Mouse (Mus musculus): ENCODE measurements around the gene Olfr221. TPM values are rescaled to one million over a fixed set of nuclear protein-coding genes. Genes with fewer than 3 reads are reported as not detected.

Gene Olfr221
- total RNA-seq, 1 experiment from 2014 or later: not detected

GRCm38 (mm10) chr14:52020486-52021137, 21.6 kb downstream of the Olfr221 start, which contains the start of gene Zfp219:
Gene Zfp219, minus strand, starts transcription at chr14:52020733.
- ATAC-seq (replicated peaks; ENCODE audit: insufficient number of reproducible peaks, low FRiP score, low TSS enrichment, poor library complexity, severe bottlenecking): 0 out of 2 replicates have a peak, but pooled peaks have one; percentile 10

DNA sequence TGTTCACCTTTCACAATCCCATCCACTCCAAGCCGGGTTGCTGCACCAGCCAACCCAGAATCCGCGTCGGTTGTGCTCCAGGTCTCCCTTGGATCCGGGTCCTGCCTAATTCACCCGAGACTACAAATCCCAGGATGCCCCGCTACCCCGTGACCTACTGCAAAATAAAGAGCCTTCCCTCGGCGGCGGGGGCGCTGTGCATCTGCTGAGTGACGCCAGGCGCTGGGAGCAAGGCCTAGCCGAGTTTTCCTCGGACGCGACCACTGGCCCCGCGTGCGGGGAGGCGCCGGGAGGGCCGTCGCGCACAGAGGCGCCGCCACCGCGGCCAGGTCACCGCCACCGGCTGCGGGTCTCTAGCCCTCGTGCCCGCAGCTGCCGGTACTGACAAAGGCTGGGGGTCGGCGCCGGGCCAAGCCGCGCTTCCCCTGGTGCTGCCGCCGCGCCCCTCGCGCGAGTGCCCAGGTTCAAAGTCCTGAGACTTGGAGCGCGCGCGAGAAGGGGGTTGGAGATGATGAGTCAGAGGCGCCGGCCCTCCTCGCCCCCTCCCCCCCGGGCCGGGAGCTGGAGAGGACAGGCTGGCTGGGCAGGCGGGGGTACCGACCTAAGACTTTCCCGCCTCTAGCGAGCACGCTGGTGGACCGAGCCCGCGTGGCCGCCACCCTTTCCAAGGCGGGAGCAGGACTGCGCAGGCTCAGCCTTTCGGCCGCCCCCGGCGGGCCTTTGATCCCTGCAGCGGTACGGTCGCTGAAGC, 22.5 kb downstream of the Olfr221 start:
- ATAC-seq (replicated peaks; ENCODE audit: insufficient number of reproducible peaks, low FRiP score, low TSS enrichment, poor library complexity, severe bottlenecking): peak; percentile 91

- peak; percentile 15 for ATAC-seq (replicated peaks; ENCODE audit: insufficient number of reproducible peaks, low FRiP score, low TSS enrichment, poor library complexity, severe bottlenecking)
Observed at GRCm38 (mm10) chr14:52019051-52019589, 23.1 kb downstream of the Olfr221 start.

DNA sequence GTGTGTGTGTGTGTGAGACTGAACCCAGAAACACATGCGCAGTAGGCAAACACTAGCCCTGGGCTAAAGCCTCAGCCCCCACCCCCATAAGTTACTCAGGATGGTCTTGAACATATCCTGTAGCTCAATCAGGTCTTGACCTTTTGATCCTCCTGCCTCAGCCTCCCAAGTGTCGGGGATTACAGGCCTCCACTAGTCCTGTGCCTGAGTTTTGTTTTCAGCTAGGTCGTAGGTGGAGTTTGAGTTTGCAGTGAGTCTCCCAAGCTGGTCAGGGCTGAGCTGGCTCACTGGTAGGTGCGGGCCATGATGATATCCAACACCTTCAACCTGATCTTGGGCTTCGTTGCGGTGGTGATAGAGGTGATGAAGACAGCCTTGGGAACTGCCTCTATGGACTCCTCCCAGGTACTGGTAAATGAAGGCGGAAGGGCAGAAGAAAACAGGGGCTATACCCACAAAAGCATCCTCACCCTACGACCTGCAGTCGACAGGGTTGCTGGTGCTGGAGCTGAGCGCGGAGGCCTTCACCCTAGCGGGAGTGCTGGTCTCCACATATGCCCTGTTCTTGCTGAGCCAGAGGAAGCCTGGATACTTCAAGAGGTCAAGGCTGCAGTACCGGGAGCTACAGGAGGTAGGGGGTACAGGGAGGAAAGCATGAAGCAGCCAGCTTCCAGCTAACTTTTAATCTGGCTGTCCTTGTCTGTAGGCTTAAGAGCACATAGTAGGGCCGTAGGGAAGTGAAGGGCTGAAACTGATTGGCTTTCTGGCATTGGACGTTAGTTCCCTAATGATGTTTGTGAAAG, 23.8 kb downstream of the Olfr221 start:
- ATAC-seq (replicated peaks; ENCODE audit: insufficient number of reproducible peaks, low FRiP score, low TSS enrichment, poor library complexity, severe bottlenecking): no peak

- no peak for ATAC-seq (replicated peaks; ENCODE audit: insufficient number of reproducible peaks, low FRiP score, low TSS enrichment, poor library complexity, severe bottlenecking)
Observed at GRCm38 (mm10) chr14:52017662-52018061, 24.6 kb downstream of the Olfr221 start.

GRCm38 (mm10) chr14:52016625-52017405, 25.4 kb downstream of the Olfr221 start:
- no peak for ATAC-seq (replicated peaks; ENCODE audit: insufficient number of reproducible peaks, low FRiP score, low TSS enrichment, poor library complexity, severe bottlenecking)

DNA sequence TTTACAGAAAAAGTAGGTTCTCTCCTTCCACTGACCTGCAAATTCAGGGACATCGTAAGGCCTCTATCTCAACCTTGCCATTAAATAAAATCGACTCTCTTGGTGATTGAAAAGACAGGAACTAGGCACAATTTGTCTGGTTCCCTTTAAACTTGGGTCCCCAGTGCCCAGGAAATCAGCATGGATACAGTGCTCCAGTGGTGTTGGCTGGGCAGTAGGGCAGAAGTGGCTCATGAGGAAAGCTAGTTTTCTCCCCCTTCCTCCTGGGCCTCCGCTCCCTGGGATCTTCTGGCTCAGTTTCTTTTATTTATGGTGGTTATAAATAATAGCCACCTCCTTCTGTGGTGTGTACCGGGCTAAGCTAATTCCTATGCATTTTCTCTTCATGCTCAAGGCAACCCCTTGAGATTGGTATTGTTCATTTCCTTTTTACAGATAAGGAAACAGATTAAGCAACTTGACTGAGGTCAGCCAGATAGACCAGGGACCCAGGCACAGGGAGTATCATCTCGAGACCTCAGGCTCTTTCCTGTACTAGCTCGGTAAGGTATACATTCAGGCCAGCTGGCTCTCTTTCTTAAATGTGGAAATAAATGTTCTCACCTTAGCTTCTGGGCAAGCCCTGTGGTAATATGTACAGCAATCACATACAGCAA, 26.7 kb downstream of the Olfr221 start, which contains the start of gene Tmem253:
Gene Tmem253 (plus strand): TSS at position 214 of the 656 bp plus-strand sequence.
- ATAC-seq (replicated peaks; ENCODE audit: insufficient number of reproducible peaks, low FRiP score, low TSS enrichment, poor library complexity, severe bottlenecking): no peak

DNA sequence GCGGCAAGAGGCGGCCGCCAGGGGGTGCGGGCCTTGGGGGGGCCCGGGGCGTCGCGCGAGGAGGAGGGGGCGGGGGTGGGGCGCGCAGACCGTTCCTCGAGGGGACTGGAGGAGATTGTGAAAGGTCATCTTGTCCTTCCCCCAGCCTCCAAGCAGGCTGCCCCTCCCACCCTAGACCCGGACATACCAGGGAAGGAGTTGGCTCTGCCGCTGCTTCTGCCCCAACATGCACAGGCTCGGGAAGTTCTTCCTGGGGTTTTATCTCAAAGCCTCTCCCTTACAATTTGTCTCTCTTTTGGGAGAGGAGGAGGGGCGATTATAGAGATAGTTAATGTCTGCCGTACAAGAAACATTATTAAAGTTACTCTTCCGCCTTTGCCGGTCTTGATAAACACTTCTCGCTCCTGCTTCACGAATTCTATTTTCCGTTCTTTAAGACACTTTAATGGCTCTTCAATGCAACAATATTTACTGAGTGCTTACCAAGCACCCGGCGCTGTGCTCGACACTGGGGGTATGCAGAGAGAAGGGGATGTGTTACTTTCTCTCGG, 27.4 kb downstream of the Olfr221 start:
- no peak for ATAC-seq (replicated peaks; ENCODE audit: insufficient number of reproducible peaks, low FRiP score, low TSS enrichment, poor library complexity, severe bottlenecking)

- no peak for ATAC-seq (replicated peaks; ENCODE audit: insufficient number of reproducible peaks, low FRiP score, low TSS enrichment, poor library complexity, severe bottlenecking)
Observed at GRCm38 (mm10) chr14:52014271-52014760, 27.9 kb downstream of the Olfr221 start.

GRCm38 (mm10) chr14:52013771-52014219, 28.5 kb downstream of the Olfr221 start:
- ATAC-seq (replicated peaks; ENCODE audit: insufficient number of reproducible peaks, low FRiP score, low TSS enrichment, poor library complexity, severe bottlenecking): no peak; the same call in 1 of the 2 replicates

DNA sequence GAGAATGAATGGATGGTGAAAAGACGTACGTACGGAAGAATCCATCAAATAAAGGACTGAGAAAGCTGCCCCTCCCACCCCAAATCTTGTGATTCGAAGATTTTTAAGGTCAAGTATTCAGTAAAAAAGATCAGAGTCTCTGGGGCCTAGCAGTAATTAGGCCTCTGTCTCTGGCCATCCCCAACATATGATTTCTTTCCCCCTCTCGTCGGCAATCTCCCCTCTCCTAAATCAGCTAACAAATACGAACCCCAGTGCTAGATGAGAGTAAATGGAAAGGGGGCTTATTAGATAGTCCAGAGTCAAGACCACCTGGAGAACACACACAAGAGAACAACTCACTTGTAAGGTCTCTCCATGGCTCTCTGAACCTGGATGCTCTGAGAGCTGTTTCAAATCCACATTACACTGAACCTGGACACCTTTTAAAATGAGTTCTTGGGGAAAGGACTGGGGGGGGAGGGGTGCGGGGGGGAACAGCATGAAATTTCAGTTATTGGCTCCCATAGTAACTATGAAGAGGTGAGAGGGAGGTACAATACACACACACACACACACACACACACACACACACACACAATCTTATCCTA, 29.1 kb downstream of the Olfr221 start:
- ATAC-seq (replicated peaks; ENCODE audit: insufficient number of reproducible peaks, low FRiP score, low TSS enrichment, poor library complexity, severe bottlenecking): no peak

DNA sequence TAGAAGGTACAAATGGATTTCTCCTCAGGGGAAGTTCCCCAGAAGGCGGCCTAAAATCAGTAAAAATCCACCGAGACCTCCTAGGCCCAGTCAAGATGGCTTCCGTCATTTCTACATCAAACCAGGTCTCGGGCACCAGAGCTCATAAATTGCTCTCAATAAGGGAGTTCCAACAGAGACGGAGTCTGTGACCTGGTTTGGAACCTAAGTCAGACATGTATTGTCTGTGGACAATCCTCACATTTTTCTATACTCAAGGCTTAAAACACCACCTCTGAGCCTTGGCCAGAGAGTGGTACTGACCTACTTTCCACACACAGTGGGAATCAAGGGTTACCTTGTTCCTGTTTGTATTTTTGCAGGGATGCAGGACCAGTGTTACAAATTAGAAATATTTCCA, 29.7 kb downstream of the Olfr221 start:
- no peak for ATAC-seq (replicated peaks; ENCODE audit: insufficient number of reproducible peaks, low FRiP score, low TSS enrichment, poor library complexity, severe bottlenecking)

DNA sequence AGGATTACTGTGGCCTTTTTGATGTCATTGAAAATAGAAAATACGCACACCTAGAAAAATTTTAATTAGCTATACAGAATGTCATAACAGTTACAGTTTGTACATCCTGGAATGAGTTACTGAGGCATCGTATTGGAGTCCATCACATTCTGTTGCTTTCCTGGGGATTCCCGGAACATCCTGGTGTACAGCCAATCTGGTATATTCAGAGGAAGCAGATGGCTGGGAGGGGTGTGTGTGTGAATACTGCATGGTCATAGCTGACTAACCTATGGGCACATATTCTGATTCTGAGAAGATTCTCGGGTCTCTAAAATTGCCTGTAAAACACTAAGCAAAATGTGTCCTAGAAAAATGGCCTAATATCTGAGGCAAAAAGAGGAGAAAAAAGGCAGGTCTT, 30.2 kb downstream of the Olfr221 start:
- ATAC-seq (replicated peaks; ENCODE audit: insufficient number of reproducible peaks, low FRiP score, low TSS enrichment, poor library complexity, severe bottlenecking): no peak

GRCm38 (mm10) chr14:52011683-52012082, 30.6 kb downstream of the Olfr221 start:
- no peak for ATAC-seq (replicated peaks; ENCODE audit: insufficient number of reproducible peaks, low FRiP score, low TSS enrichment, poor library complexity, severe bottlenecking)

DNA sequence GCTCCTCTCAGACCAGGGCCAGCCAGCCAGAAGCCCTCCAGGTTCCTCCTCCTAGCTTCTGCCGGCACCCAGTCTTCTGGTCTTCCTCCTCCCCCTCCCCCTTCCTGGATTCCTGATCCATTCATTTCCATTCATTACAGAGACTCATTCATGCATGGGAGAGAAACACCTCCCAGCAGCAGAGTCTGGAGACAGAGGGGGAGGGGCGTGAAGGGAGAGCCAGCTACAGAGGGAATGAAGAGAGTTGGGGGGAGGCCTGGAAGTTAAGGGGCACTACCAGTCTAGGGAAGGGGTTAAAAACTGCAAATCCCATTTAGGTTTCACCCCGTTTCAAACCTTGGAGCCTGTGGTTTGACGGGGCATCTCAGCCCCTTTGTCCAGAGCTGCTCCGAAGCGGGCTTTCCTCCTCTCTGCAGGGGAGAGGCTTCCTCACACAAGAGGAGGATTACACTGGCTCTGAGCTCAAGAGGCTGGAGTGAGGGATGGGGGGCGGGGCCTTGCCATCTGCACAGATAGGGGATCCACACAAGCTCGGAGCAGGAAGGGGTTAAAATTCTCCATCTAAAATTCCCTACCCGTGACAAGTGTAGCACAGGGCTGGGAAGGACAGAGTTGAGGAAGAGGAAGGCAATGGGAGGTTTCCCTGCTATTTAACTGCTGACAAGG, 31.7 kb downstream of the Olfr221 start:
- ATAC-seq (replicated peaks; ENCODE audit: insufficient number of reproducible peaks, low FRiP score, low TSS enrichment, poor library complexity, severe bottlenecking): no peak

GRCm38 (mm10) chr14:52009841-52010240, 32.4 kb downstream of the Olfr221 start:
- no peak for ATAC-seq (replicated peaks; ENCODE audit: insufficient number of reproducible peaks, low FRiP score, low TSS enrichment, poor library complexity, severe bottlenecking)

All from monocyte, adult 5-6 weeks (primary cell).